In the genomic region with DNA sequence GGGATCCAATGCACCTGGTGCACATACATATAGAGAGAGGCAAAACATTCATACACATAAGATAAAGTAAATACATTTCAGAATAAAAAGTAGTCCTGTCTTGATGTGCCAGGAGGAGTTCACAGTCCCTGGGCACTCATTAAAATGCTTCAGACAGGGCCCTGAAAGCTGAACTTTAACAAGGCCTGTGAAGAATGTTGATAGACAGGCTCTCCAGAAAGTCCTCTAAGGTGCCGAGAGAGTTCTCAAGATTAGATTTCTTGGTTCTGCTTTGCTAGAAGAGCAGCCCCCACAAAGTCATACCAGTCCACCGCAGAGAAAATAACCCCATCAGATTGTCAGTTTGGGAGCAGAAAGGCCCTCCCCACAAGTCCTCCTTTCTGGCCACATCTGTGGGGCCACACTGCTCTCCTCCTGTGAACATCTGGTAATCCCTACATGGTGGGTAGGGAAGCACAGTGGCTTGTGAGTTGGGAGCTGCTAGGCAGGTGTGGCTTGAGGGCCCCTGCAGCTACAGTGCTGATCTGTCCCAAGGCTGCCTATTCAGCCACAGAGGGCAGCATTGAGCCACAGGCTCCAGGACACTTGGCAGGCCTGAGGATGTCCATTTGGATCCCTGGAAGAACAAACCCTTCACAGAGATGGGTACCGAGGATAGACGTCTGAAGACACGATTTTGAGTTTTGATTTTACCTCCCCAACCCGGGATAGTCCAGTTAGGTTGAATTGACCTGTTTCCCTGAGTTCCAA, we compare ENCODE assay signal across 10 mouse cellular contexts. TPM values are rescaled to one million over a fixed set of nuclear protein-coding genes. Genes with fewer than 3 reads are reported as not detected.
DNase-seq lines count a peak whose midpoint lies in the region; ATAC-seq and TF ChIP-seq lines count a peak whose summit lies in the region.
"Had no signal": no experiment of that assay in that cellular context is flagged by ENCODE, and none has a peak within 500 bp of the region (broad histone marks: within the 10 kb centered on the region; RNA-seq: fewer than 3 reads in every experiment).

No protein-coding gene starts in this region.

- no peaks in the 10 kb centered on the region for H3K27me3 ChIP-seq in lung, embryonic 15.5 days
- no peaks in the 10 kb centered on the region for H3K27me3 ChIP-seq in stomach, postnatal 0 days (ENCODE audit: control insufficient read depth, insufficient read depth, low read length)
- H3K27me3 ChIP-seq: forebrain, embryonic 12.5 days had no signal

- no peaks in the 10 kb centered on the region for H3K9me3 ChIP-seq in lung, embryonic 15.5 days
- no peaks in the 10 kb centered on the region for H3K9me3 ChIP-seq in stomach, postnatal 0 days (ENCODE audit: control insufficient read depth, low read length)
- H3K9me3 ChIP-seq: forebrain, embryonic 12.5 days had no signal

- peak; percentile 52; the same call in 1 of the 2 replicates for ATAC-seq in lung, embryonic 15.5 days (ENCODE audit: borderline replicate concordance, extremely low read depth, low FRiP score, low TSS enrichment)
- 0 out of 2 replicates have a peak, but pooled peaks have one; percentile 29 for ATAC-seq in stomach, postnatal 0 days (ENCODE audit: low FRiP score, low TSS enrichment)

- no peak for TF ChIP-seq EP300 in stomach, postnatal 0 days (optimal IDR thresholded peaks at IDR 0.05)

- no peak overlapping the region for H3K27ac ChIP-seq in gastrocnemius, adult 2 months
- H3K27ac ChIP-seq in lung, embryonic 15.5 days: peak overlapping the region; percentile 49
- no peak overlapping the region for H3K27ac ChIP-seq in stomach, postnatal 0 days (replicated peaks)
- H3K27ac ChIP-seq: forebrain, embryonic 12.5 days had no signal

- intact Hi-C loops in gastrocnemius, adult 2 months (cut with DNase I): loop anchor here (2.0 kb wide), 1 partner anchor 79 kb away; no protein-coding TSS in a partner anchor

- peak; percentile 63 for TF ChIP-seq CTCF in gastrocnemius, adult 2 months (IDR thresholded peaks at IDR 0.05)
- TF ChIP-seq CTCF in stomach, postnatal 0 days (IDR thresholded peaks at IDR 0.05; ENCODE audit: low read depth): peak; percentile 74

- DNase-seq in gastrocnemius, adult 2 months: peak; percentile 55
- DNase-seq in gastrocnemius, adult 8-10 months (ENCODE audit: low spot score in 2 of 2): no peak
- no peak for DNase-seq in lung, postnatal 14 days
- peak; percentile 45 to 63 for DNase-seq in cerebellum, postnatal 25 days
- peak; percentile 29 for DNase-seq in stomach, postnatal 0 days (ENCODE audit: low spot score)
- DNase-seq in ovary, postnatal 36 days (ENCODE audit: low spot score): no peak
- DNase-seq: spleen, adult 18-20 months had no signal

- peaks cover 9% of the 10 kb centered on the region; the same call in 1 of the 2 replicates for H3K4me1 ChIP-seq in lung, embryonic 15.5 days
- no peaks in the 10 kb centered on the region for H3K4me1 ChIP-seq in stomach, postnatal 0 days (replicated peaks; ENCODE audit: control insufficient read depth, insufficient read depth)
- H3K4me1 ChIP-seq: forebrain, embryonic 12.5 days had no signal

- H3K36me3 ChIP-seq in lung, embryonic 15.5 days: no peaks in the 10 kb centered on the region
- no peaks in the 10 kb centered on the region for H3K36me3 ChIP-seq in stomach, postnatal 0 days (ENCODE audit: control insufficient read depth, insufficient read depth, low read length)
- H3K36me3 ChIP-seq: forebrain, embryonic 12.5 days had no signal

- no peak overlapping the region for H3K4me3 ChIP-seq in gastrocnemius, adult 2 months
- H3K4me3 ChIP-seq in lung, embryonic 15.5 days: no peak overlapping the region
- H3K4me3 ChIP-seq in stomach, postnatal 0 days (ENCODE audit: low read depth, low read length): no peak overlapping the region
- H3K4me3 ChIP-seq: forebrain, embryonic 12.5 days had no signal

- 57% methylated on average over 6 of the region's 6 CpGs for WGBS in lung, embryonic 15.5 days
- 79% methylated on average over 6 of the region's 6 CpGs for WGBS in stomach, postnatal 0 days

- H3K9ac ChIP-seq in lung, embryonic 15.5 days: no peak overlapping the region
- no peak overlapping the region for H3K9ac ChIP-seq in stomach, postnatal 0 days (ENCODE audit: low read length)
- H3K9ac ChIP-seq: forebrain, embryonic 12.5 days had no signal

- no peak overlapping the region for H3K4me2 ChIP-seq in lung, embryonic 15.5 days
- no peak overlapping the region for H3K4me2 ChIP-seq in stomach, postnatal 0 days (replicated peaks; ENCODE audit: low read depth)
- H3K4me2 ChIP-seq: forebrain, embryonic 12.5 days had no signal

RNA-seq across cellular contexts. Expression of a gene that starts 31.3 kb away (rescaled TPM):
- 10 to 100 TPM; 19.5 to 31.7 TPM for total RNA-seq in gastrocnemius, adult 2 months (2021)
- total RNA-seq in gastrocnemius, adult 8-10 months (2022): 10 to 100 TPM; 19.2 to 29.3 (median 25.5) TPM
- polyA plus RNA-seq in lung, embryonic 15.5 days (2015; fragmentation: Nextera tagmentation; extraction: Ambion mirVana): 89.4 and 96.5 TPM in 2 replicates
- 65.6 and 75.1 TPM in 2 replicates for polyA plus RNA-seq in stomach, postnatal 0 days (2015; fragmentation: Nextera tagmentation; extraction: Ambion mirVana)

RNA-seq across cellular contexts. Expression of a gene that starts 59.4 kb away (rescaled TPM):
- total RNA-seq in gastrocnemius, adult 2 months (2021): 10 to 100 TPM; 27.8 to 31.8 TPM
- 10 to 100 TPM; 24.1 to 25.4 (median 25.0) TPM for total RNA-seq in gastrocnemius, adult 8-10 months (2022)
- polyA plus RNA-seq in lung, embryonic 15.5 days (2015; fragmentation: Nextera tagmentation; extraction: Ambion mirVana): 0.37 TPM in 1 of 2 replicates, not detected in the other
- 5.8 TPM in 2 replicates for polyA plus RNA-seq in stomach, postnatal 0 days (2015; fragmentation: Nextera tagmentation; extraction: Ambion mirVana)
- polyA plus RNA-seq: liver, embryonic 16.5 days had no signal

Comparison
In these comparisons a context has a peak if more than half of its experiments do, and no peak if none do; other contexts are left out.
1. DNase-seq: peak in gastrocnemius, adult 2 months (single experiment), cerebellum, postnatal 25 days (2 of 2) and stomach, postnatal 0 days (single experiment); none in gastrocnemius, adult 8-10 months (0 of 2), lung, postnatal 14 days (single experiment) and ovary, postnatal 36 days (single experiment).